17 mouse cellular contexts compared by ENCODE assay signal in genomic region chr17:3610307-3610754, GRCm38 (mm10). TPM values are rescaled to one million over a fixed set of nuclear protein-coding genes. Genes with fewer than 3 reads are reported as not detected.
A peak's percentile ranks its signal among the peaks of the same experiment; 100 is the strongest.
DNase-seq lines count a peak whose midpoint lies in the region; ATAC-seq and TF ChIP-seq lines count a peak whose summit lies in the region.
"Had no signal": no experiment of that assay in that cellular context is flagged by ENCODE, and none has a peak within 500 bp of the region (broad histone marks: within the 10 kb centered on the region; RNA-seq: fewer than 3 reads in every experiment).

No protein-coding gene starts in this region.

- peak; percentile 87 for DNase-seq in midbrain, embryonic 11.5 days (ENCODE audit: low spot score, missing footprints)
- no peak for DNase-seq in midbrain, embryonic 10.5 days (ENCODE audit: low spot score)
- peak; percentile 37 for DNase-seq in forebrain, postnatal 0 days
- DNase-seq in retina, postnatal 1 day, result peak; percentile 25
- DNase-seq in cerebellum, adult 8-10 months, result no peak
- DNase-seq in stomach, postnatal 0 days (ENCODE audit: low spot score), result no peak
- DNase-seq: adrenal gland, adult 8-10 months; gastrocnemius, postnatal 25 days; left cerebral cortex, postnatal 4 days had no signal

- no peak overlapping the region for H3K4me3 ChIP-seq in midbrain, embryonic 11.5 days (ENCODE audit: low read depth, low read length)
- no peak overlapping the region for H3K4me3 ChIP-seq in midbrain, embryonic 10.5 days
- H3K4me3 ChIP-seq in forebrain, postnatal 0 days (ENCODE audit: low read depth, low read length), result peak overlapping the region; percentile 37
- peak overlapping the region; percentile 30; the same call in 1 of the 2 replicates for H3K4me3 ChIP-seq in midbrain, embryonic 13.5 days (replicated peaks)
- H3K4me3 ChIP-seq in stomach, postnatal 0 days (ENCODE audit: low read depth, low read length), result no peak overlapping the region
- H3K4me3 ChIP-seq: liver, embryonic 12.5 days had no signal

- no peak for ATAC-seq in midbrain, embryonic 11.5 days (ENCODE audit: low FRiP score)
- peak; percentile 38 for ATAC-seq in forebrain, postnatal 0 days
- peak; percentile 56; the same call in 1 of the 2 replicates for ATAC-seq in midbrain, embryonic 13.5 days
- no peak for ATAC-seq in stomach, postnatal 0 days (ENCODE audit: low FRiP score, low TSS enrichment)
- ATAC-seq: CD4-positive, CD25-positive, alpha-beta regulatory T cell, adult 4 months; intestine, postnatal 0 days; liver, embryonic 12.5 days had no signal

- no peaks in the 10 kb centered on the region for H3K27me3 ChIP-seq in midbrain, embryonic 11.5 days (ENCODE audit: control insufficient read depth, insufficient read depth, low read length)
- H3K27me3 ChIP-seq in midbrain, embryonic 10.5 days (ENCODE audit: low read depth, poor library complexity, severe bottlenecking), result no peaks in the 10 kb centered on the region
- no peaks in the 10 kb centered on the region for H3K27me3 ChIP-seq in forebrain, postnatal 0 days (ENCODE audit: insufficient read depth, low read length)
- no peaks in the 10 kb centered on the region for H3K27me3 ChIP-seq in midbrain, embryonic 13.5 days
- no peaks in the 10 kb centered on the region for H3K27me3 ChIP-seq in stomach, postnatal 0 days (ENCODE audit: control insufficient read depth, insufficient read depth, low read length)
- H3K27me3 ChIP-seq: embryonic facial prominence, embryonic 15.5 days; liver, embryonic 12.5 days; lung, embryonic 15.5 days had no signal

- H3K9ac ChIP-seq in midbrain, embryonic 11.5 days (ENCODE audit: low read length), result no peak overlapping the region
- peak overlapping the region; percentile 67 for H3K9ac ChIP-seq in forebrain, postnatal 0 days
- H3K9ac ChIP-seq in midbrain, embryonic 13.5 days (replicated peaks), result 0 out of 2 replicates have a peak overlapping the region, but pooled peaks have one; percentile 54
- no peak overlapping the region for H3K9ac ChIP-seq in stomach, postnatal 0 days (ENCODE audit: low read length)
- H3K9ac ChIP-seq: embryonic facial prominence, embryonic 15.5 days; liver, embryonic 12.5 days; lung, embryonic 15.5 days had no signal

- WGBS in midbrain, embryonic 11.5 days, result 63% methylated on average over 7 of the region's 7 CpGs
- WGBS in midbrain, embryonic 10.5 days, result 74% methylated on average over 7 of the region's 7 CpGs
- whole genome bisulfite sequencing in forebrain, postnatal 0 days, result 32% methylated on average over 7 of the region's 7 CpGs
- 44% methylated on average over 7 of the region's 7 CpGs for WGBS in midbrain, embryonic 13.5 days
- 55% methylated on average over 7 of the region's 7 CpGs for WGBS in stomach, postnatal 0 days

- no peak overlapping the region for H3K27ac ChIP-seq in midbrain, embryonic 11.5 days (ENCODE audit: low read depth, low read length)
- no peak overlapping the region for H3K27ac ChIP-seq in midbrain, embryonic 10.5 days (replicated peaks)
- peak overlapping the region; percentile 90 for H3K27ac ChIP-seq in forebrain, postnatal 0 days (ENCODE audit: low read depth, low read length)
- H3K27ac ChIP-seq in midbrain, embryonic 13.5 days, result peak overlapping the region; percentile 80
- H3K27ac ChIP-seq in stomach, postnatal 0 days (replicated peaks), result no peak overlapping the region
- H3K27ac ChIP-seq: embryonic facial prominence, embryonic 15.5 days; heart, embryonic 10.5 days; kidney, postnatal 0 days; liver, embryonic 12.5 days; lung, embryonic 15.5 days had no signal

- H3K36me3 ChIP-seq in midbrain, embryonic 11.5 days (ENCODE audit: control insufficient read depth, insufficient read depth, low read length), result no peaks in the 10 kb centered on the region
- no peaks in the 10 kb centered on the region for H3K36me3 ChIP-seq in midbrain, embryonic 10.5 days
- no peaks in the 10 kb centered on the region for H3K36me3 ChIP-seq in forebrain, postnatal 0 days (ENCODE audit: insufficient read depth)
- H3K36me3 ChIP-seq in midbrain, embryonic 13.5 days, result no peaks in the 10 kb centered on the region
- H3K36me3 ChIP-seq in stomach, postnatal 0 days (ENCODE audit: control insufficient read depth, insufficient read depth, low read length), result no peaks in the 10 kb centered on the region
- H3K36me3 ChIP-seq: embryonic facial prominence, embryonic 15.5 days; heart, embryonic 10.5 days; liver, embryonic 12.5 days; lung, embryonic 15.5 days had no signal

- 0 out of 2 replicates have a peak overlapping the region, but pooled peaks have one; percentile 41 for H3K4me2 ChIP-seq in midbrain, embryonic 11.5 days
- peak overlapping the region; percentile 54 for H3K4me2 ChIP-seq in forebrain, postnatal 0 days (ENCODE audit: low read depth)
- H3K4me2 ChIP-seq in midbrain, embryonic 13.5 days (replicated peaks), result peak overlapping the region; percentile 51
- H3K4me2 ChIP-seq in stomach, postnatal 0 days (replicated peaks; ENCODE audit: low read depth), result no peak overlapping the region
- H3K4me2 ChIP-seq: liver, embryonic 12.5 days had no signal

- H3K4me1 ChIP-seq in midbrain, embryonic 11.5 days (ENCODE audit: control insufficient read depth, insufficient read depth, low read length), result peaks cover 2% of the 10 kb centered on the region; the same call in 1 of the 2 replicates
- H3K4me1 ChIP-seq in midbrain, embryonic 10.5 days, result peaks cover 15% of the 10 kb centered on the region
- peaks cover 12% of the 10 kb centered on the region; the same call in 1 of the 2 replicates for H3K4me1 ChIP-seq in forebrain, postnatal 0 days (ENCODE audit: insufficient read depth)
- peaks cover 13% of the 10 kb centered on the region for H3K4me1 ChIP-seq in midbrain, embryonic 13.5 days (replicated peaks)
- H3K4me1 ChIP-seq in stomach, postnatal 0 days (replicated peaks; ENCODE audit: control insufficient read depth, insufficient read depth), result no peaks in the 10 kb centered on the region
- H3K4me1 ChIP-seq: embryonic facial prominence, embryonic 15.5 days; heart, embryonic 10.5 days; liver, embryonic 12.5 days had no signal

- no peak for TF ChIP-seq EP300 in stomach, postnatal 0 days (optimal IDR thresholded peaks at IDR 0.05)

- H3K9me3 ChIP-seq in midbrain, embryonic 11.5 days (ENCODE audit: control insufficient read depth, low read length), result no peaks in the 10 kb centered on the region
- H3K9me3 ChIP-seq in midbrain, embryonic 10.5 days (replicated peaks), result no peaks in the 10 kb centered on the region
- no peaks in the 10 kb centered on the region for H3K9me3 ChIP-seq in forebrain, postnatal 0 days (ENCODE audit: low read length)
- H3K9me3 ChIP-seq in midbrain, embryonic 13.5 days, result no peaks in the 10 kb centered on the region
- H3K9me3 ChIP-seq in stomach, postnatal 0 days (ENCODE audit: control insufficient read depth, low read length), result no peaks in the 10 kb centered on the region
- H3K9me3 ChIP-seq: embryonic facial prominence, embryonic 15.5 days; heart, embryonic 10.5 days; liver, embryonic 12.5 days; lung, embryonic 15.5 days had no signal

- no peak for TF ChIP-seq CTCF in forebrain, postnatal 0 days (IDR thresholded peaks at IDR 0.05; ENCODE audit: low read depth)
- TF ChIP-seq CTCF in stomach, postnatal 0 days (IDR thresholded peaks at IDR 0.05; ENCODE audit: low read depth), result no peak

RNA-seq across cellular contexts. Expression of gene Tfb1m, which starts 52.8 kb away (rescaled TPM):
- polyA plus RNA-seq in midbrain, embryonic 11.5 days (2014; fragmentation: Nextera tagmentation; extraction: Ambion mirVana), result 20.2 and 22.3 TPM in 2 replicates
- 19.9 and 21.0 TPM in 2 replicates for polyA plus RNA-seq in midbrain, embryonic 10.5 days (2016; fragmentation: Nextera tagmentation; extraction: Ambion mirVana)
- 8.1 and 11.2 TPM in 2 replicates for total RNA-seq in forebrain, postnatal 0 days (2014; rRNA removed)
- polyA plus RNA-seq in forebrain, postnatal 0 days (2015; fragmentation: Nextera tagmentation; extraction: Ambion mirVana), result 7.2 and 8.2 TPM in 2 replicates
- polyA plus RNA-seq in midbrain, embryonic 13.5 days (2015; fragmentation: Nextera tagmentation; extraction: Ambion mirVana), result 13.2 and 14.6 TPM in 2 replicates
- polyA plus RNA-seq in stomach, postnatal 0 days (2015; fragmentation: Nextera tagmentation; extraction: Ambion mirVana), result 9.0 and 9.6 TPM in 2 replicates

Comparison
In these comparisons a context has a peak if more than half of its experiments do, and no peak if none do; other contexts are left out.
1. ATAC-seq: peak in forebrain, postnatal 0 days (single experiment) and midbrain, embryonic 13.5 days (single experiment); none in midbrain, embryonic 11.5 days (single experiment) and stomach, postnatal 0 days (single experiment).
2. DNase-seq: peak in midbrain, embryonic 11.5 days (single experiment), forebrain, postnatal 0 days (single experiment) and retina, postnatal 1 day (single experiment); none in midbrain, embryonic 10.5 days (single experiment), cerebellum, adult 8-10 months (single experiment) and stomach, postnatal 0 days (single experiment).
3. H3K27ac ChIP-seq: peak in forebrain, postnatal 0 days (single experiment) and midbrain, embryonic 13.5 days (single experiment); none in midbrain, embryonic 11.5 days (single experiment), midbrain, embryonic 10.5 days (single experiment) and stomach, postnatal 0 days (single experiment).
4. H3K4me3 ChIP-seq: peak in forebrain, postnatal 0 days (single experiment) and midbrain, embryonic 13.5 days (single experiment); none in midbrain, embryonic 11.5 days (single experiment), midbrain, embryonic 10.5 days (single experiment) and stomach, postnatal 0 days (single experiment).
5. H3K9ac ChIP-seq: peak in forebrain, postnatal 0 days (single experiment) and midbrain, embryonic 13.5 days (single experiment); none in midbrain, embryonic 11.5 days (single experiment) and stomach, postnatal 0 days (single experiment).